Mouse (Mus musculus): ENCODE data around the gene Plekhm2. TPM values are rescaled to one million over a fixed set of nuclear protein-coding genes. Genes with fewer than 3 reads are reported as not detected.
A peak's percentile ranks its signal among the peaks of the same experiment; 100 is the strongest.

Gene Plekhm2
- polyA plus RNA-seq, 1 experiment from 2014 or later: 0.91 TPM

- peaks cover 66% of the 10 kb centered on the region for H3K36me3 ChIP-seq
Observed at GRCm38 (mm10) chr4:141682706-141683230, 18.1 kb upstream of the Plekhm2 start.

GRCm38 (mm10) chr4:141681767-141682166 lies 17.1 kb upstream of the Plekhm2 start:
- WGBS (ENCODE audit: insufficient replicate concordance): 70% methylated on average over 7 of the region's 7 CpGs
- DNase-seq (no peak), ATAC-seq (ENCODE audit: low read depth) (no peak)
- Histone ChIP-seq H3K4me1 (replicated peaks) (peaks cover 29% of the 10 kb centered on the region; the same call in 1 of the 2 replicates), H3K27me3 (no peaks in the 10 kb centered on the region), H3K4me2 (no peak overlapping the region), H3K4me3 (replicated peaks) (no peak overlapping the region), H3K27ac (no peak overlapping the region), H3K36me3 (peaks cover 59% of the 10 kb centered on the region), H3K9me3 (replicated peaks) (no peaks in the 10 kb centered on the region), H3K9ac (no peak overlapping the region)

More at GRCm38 (mm10) chr4:141682706-141683230, 18.1 kb upstream of the Plekhm2 start:
- Histone ChIP-seq H3K4me3 (replicated peaks) (no peak overlapping the region), H3K9me3 (replicated peaks) (no peaks in the 10 kb centered on the region), H3K27ac (peak overlapping the region; percentile 43; the same call in 1 of the 2 replicates), H3K27me3 (no peaks in the 10 kb centered on the region), H3K9ac (no peak overlapping the region), H3K4me1 (replicated peaks) (peaks cover 28% of the 10 kb centered on the region; the same call in 1 of the 2 replicates), H3K4me2 (no peak overlapping the region)
- WGBS (ENCODE audit: insufficient replicate concordance): 82% methylated on average over 12 of the region's 12 CpGs
- ATAC-seq (ENCODE audit: low read depth) (no peak), DNase-seq (no peak)

GRCm38 (mm10) chr4:141680892-141681291 lies 16.2 kb upstream of the Plekhm2 start:
- Histone ChIP-seq H3K27ac (no peak overlapping the region), H3K36me3 (peaks cover 50% of the 10 kb centered on the region), H3K9ac (no peak overlapping the region), H3K4me3 (replicated peaks) (no peak overlapping the region), H3K27me3 (no peaks in the 10 kb centered on the region), H3K4me1 (replicated peaks) (peaks cover 38% of the 10 kb centered on the region), H3K9me3 (replicated peaks) (no peaks in the 10 kb centered on the region), H3K4me2 (no peak overlapping the region)
- WGBS (ENCODE audit: insufficient replicate concordance): 73% methylated on average over 12 of the region's 12 CpGs
- DNase-seq: no peak
- ATAC-seq (ENCODE audit: low read depth): no peak

DNA sequence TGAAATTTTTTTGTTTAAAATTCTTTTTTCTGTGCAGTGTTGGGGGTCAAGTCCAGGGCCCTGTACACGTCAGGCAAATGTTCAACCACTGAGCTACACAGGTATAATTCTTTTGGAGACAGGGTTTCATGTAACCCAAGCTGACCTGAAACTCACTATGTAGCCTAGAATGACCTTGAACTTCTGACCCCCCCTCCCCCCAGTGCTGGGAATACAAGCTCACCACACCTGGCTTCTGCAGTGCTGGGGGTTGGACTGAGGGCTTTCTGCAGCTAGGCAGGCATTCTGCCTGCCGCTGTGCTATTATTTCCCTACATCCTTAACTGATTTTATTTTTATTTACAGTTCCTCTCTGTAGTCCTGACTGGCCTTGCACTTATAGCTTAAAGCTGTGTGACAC lies 14.3 kb upstream of the Plekhm2 start:
- Histone ChIP-seq H3K4me3 (replicated peaks) (no peak overlapping the region), H3K27me3 (no peaks in the 10 kb centered on the region), H3K9ac (no peak overlapping the region), H3K27ac (no peak overlapping the region), H3K4me2 (no peak overlapping the region), H3K36me3 (peaks cover 31% of the 10 kb centered on the region), H3K4me1 (replicated peaks) (peaks cover 39% of the 10 kb centered on the region), H3K9me3 (replicated peaks) (no peaks in the 10 kb centered on the region)
- ATAC-seq (ENCODE audit: low read depth): peak; percentile 22; the same call in 1 of the 2 replicates
- WGBS (ENCODE audit: insufficient replicate concordance): 87% methylated on average over 2 of the region's 2 CpGs
- DNase-seq: no peak

DNA sequence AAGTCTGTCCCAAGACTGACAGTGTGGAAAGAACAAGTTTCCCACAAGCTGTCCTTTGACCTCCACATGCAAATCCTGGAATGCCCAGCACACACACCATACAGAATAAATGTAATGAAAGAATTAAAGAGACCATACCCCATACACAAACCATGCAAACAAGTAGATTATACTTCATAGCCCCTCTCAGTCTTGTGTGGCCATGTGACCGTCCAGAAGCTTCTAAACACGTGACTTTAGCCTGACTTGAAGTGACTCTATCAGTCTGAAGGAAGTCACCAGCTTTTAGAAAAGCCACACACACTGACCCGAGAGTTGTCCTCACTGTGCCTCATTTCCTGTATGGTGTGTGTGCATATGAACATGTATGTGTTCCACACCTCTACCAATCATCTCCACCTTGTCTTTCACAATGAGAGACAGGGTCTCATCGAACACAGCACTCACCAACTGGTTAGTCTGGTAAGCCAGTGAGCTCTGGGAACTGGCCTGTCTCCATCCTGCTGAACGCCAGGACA lies 11.8 kb upstream of the Plekhm2 start:
- H3K27ac ChIP-seq: no peak overlapping the region

GRCm38 (mm10) chr4:141672325-141672724 lies 7.6 kb upstream of the Plekhm2 start:
- Histone ChIP-seq H3K9ac (no peak overlapping the region), H3K4me3 (replicated peaks) (no peak overlapping the region), H3K4me1 (replicated peaks) (peaks cover 11% of the 10 kb centered on the region), H3K4me2 (no peak overlapping the region), H3K27me3 (no peaks in the 10 kb centered on the region), H3K27ac (no peak overlapping the region), H3K36me3 (no peaks in the 10 kb centered on the region), H3K9me3 (replicated peaks) (no peaks in the 10 kb centered on the region)
- WGBS (ENCODE audit: insufficient replicate concordance): 58% methylated on average over 13 of the region's 13 CpGs
- no peak for DNase-seq
- ATAC-seq (ENCODE audit: low read depth): no peak

More for the DNA sequence above, 11.8 kb upstream of the Plekhm2 start:
- no peak overlapping the region for H3K4me3 ChIP-seq (replicated peaks)
- H3K4me1 ChIP-seq (replicated peaks): peaks cover 31% of the 10 kb centered on the region
- H3K4me2 ChIP-seq: no peak overlapping the region
- no peak overlapping the region for H3K9ac ChIP-seq
- ATAC-seq (ENCODE audit: low read depth): no peak
- no peaks in the 10 kb centered on the region for H3K27me3 ChIP-seq
- no peaks in the 10 kb centered on the region for H3K9me3 ChIP-seq (replicated peaks)
- H3K36me3 ChIP-seq: peaks cover 9% of the 10 kb centered on the region; the same call in 1 of the 2 replicates
- no peak for DNase-seq
- WGBS (ENCODE audit: insufficient replicate concordance): 47% methylated on average over 5 of the region's 5 CpGs

GRCm38 (mm10) chr4:141671389-141671788 lies 6.7 kb upstream of the Plekhm2 start:
- Histone ChIP-seq H3K4me2 (no peak overlapping the region), H3K36me3 (no peaks in the 10 kb centered on the region), H3K27me3 (no peaks in the 10 kb centered on the region), H3K4me3 (replicated peaks) (no peak overlapping the region), H3K27ac (no peak overlapping the region), H3K4me1 (replicated peaks) (peaks cover 6% of the 10 kb centered on the region), H3K9ac (no peak overlapping the region), H3K9me3 (replicated peaks) (no peaks in the 10 kb centered on the region)
- DNase-seq (no peak), ATAC-seq (ENCODE audit: low read depth) (no peak)
- 76% methylated on average over 4 of the region's 4 CpGs for WGBS (ENCODE audit: insufficient replicate concordance)

GRCm38 (mm10) chr4:141669898-141670712 lies 5.4 kb upstream of the Plekhm2 start:
- ATAC-seq (ENCODE audit: low read depth): no peak
- WGBS (ENCODE audit: insufficient replicate concordance): 62% methylated on average over 18 of the region's 18 CpGs
- H3K4me2 ChIP-seq: no peak overlapping the region
- peaks cover 1% of the 10 kb centered on the region; the same call in 1 of the 2 replicates for H3K4me1 ChIP-seq (replicated peaks)
- no peaks in the 10 kb centered on the region for H3K27me3 ChIP-seq
- no peak for DNase-seq
- H3K36me3 ChIP-seq: no peaks in the 10 kb centered on the region
- H3K9me3 ChIP-seq (replicated peaks): no peaks in the 10 kb centered on the region
- H3K9ac ChIP-seq: no peak overlapping the region
- no peak overlapping the region for H3K4me3 ChIP-seq (replicated peaks)
- no peak overlapping the region for H3K27ac ChIP-seq

DNA sequence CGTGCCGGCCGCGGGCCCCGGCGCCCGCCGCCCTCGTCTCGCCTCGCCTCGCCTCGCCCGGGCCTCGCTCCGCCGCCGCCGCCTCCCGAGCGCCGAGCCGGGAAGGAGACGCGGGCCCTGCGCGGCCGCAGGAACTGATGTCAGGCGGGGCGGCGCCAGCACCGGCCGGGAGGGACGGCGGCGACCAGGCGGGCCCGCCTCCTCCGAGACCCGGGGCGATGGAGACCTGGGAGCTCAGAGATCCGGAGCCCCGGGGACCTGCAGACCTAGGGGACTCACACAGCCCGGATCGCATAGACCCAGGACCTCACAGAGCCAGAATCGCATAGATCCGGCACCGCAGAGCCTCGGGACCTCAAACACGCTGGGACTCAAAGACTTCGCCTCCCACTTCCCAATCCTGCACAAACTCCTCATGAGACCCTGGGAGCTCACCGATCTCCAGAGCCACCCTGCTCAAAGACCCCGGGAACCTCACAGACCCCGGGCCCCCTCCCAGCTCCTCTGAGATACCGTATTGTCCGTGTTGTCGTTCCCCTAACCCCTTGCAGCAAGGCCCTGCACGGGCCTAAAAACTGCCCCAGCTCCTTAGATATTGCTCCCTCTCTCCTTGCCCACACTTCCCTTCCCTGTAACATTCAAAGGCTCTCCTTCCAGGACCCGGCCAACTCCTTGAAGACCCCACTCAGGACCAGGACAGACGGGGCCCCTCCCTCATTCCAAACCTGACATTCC lies 521 bp downstream of the Plekhm2 start:
- H3K27me3 ChIP-seq: no peaks in the 10 kb centered on the region
- H3K9me3 ChIP-seq (replicated peaks): no peaks in the 10 kb centered on the region
- peak overlapping the region; percentile 98 for H3K4me2 ChIP-seq
- H3K36me3 ChIP-seq: peaks cover 17% of the 10 kb centered on the region; the same call in 1 of the 2 replicates
- peak overlapping the region; percentile 95 for H3K9ac ChIP-seq
- H3K27ac ChIP-seq: peak overlapping the region; percentile 64
- ATAC-seq (ENCODE audit: low read depth) (peak; percentile 87), DNase-seq (peak; percentile 61)
- WGBS (ENCODE audit: insufficient replicate concordance): 1% methylated on average over 60 of the region's 60 CpGs
- peaks cover 29% of the 10 kb centered on the region for H3K4me1 ChIP-seq (replicated peaks)
- H3K4me3 ChIP-seq (replicated peaks): peak overlapping the region; percentile 84

DNA sequence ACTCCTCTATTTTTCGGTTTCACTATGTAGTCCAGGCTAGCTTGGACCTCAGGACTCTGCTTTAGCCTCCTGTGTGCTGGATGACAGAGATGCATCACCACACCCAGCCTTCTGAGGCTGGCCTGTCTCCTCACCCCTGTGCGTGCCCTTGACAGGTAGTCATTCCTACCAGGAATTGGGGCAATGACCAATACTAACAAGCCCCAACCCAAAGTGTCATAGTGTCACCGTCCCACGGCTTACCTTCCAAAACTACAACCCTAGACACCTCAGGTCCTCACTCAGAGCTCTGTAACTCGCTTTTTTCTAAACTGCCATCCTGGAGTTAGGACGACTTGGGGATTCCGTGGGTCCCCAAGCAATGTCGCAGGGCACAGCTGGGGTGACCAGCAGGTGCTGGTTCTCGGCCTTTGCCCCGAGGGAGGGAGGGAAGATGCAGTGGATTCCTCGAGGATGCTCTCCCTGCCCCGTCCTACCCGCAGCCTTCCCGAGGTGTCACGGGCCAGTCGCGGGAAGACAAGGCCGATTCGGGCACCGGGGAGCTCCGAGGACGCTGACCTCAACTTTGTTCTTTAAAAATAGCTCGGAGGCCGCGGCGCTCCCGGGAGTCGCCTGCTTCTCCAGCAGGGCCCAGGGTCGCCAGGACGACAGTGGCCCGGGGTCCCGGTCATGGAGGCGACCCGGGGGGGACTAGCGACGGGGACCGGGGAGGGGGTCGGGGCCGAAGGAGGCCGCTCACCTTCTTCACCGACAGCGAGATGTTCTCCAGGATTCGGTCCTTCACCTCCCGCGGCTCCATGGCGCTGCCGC lies 1.4 kb downstream of the Plekhm2 start:
- no peaks in the 10 kb centered on the region for H3K27me3 ChIP-seq
- peak overlapping the region; percentile 98 for H3K4me2 ChIP-seq
- ATAC-seq (ENCODE audit: low read depth) (peak; percentile 21; the same call in 1 of the 2 replicates), DNase-seq (no peak)
- no peaks in the 10 kb centered on the region for H3K9me3 ChIP-seq (replicated peaks)
- peak overlapping the region; percentile 64 for H3K27ac ChIP-seq
- peak overlapping the region; percentile 84 for H3K4me3 ChIP-seq (replicated peaks)
- peak overlapping the region; percentile 95 for H3K9ac ChIP-seq
- WGBS (ENCODE audit: insufficient replicate concordance): 4% methylated on average over 47 of the region's 47 CpGs
- peaks cover 35% of the 10 kb centered on the region for H3K4me1 ChIP-seq (replicated peaks)
- H3K36me3 ChIP-seq: peaks cover 17% of the 10 kb centered on the region; the same call in 1 of the 2 replicates

Measured in liver, embryonic 13.5 days (tissue).